Mouse (Mus musculus) frontal cortex, postnatal 10 days (tissue): ENCODE data around the gene Plxdc2.

Experiments used
- DNase-seq, 2 experiments: peaks; one replicate each; pipeline ENCODE4 v3.0.0; 2022; ENCODE audit warnings: low spot score in 2 of 2, mixed read lengths in 1 of 2

The Plxdc2 gene

DNA sequence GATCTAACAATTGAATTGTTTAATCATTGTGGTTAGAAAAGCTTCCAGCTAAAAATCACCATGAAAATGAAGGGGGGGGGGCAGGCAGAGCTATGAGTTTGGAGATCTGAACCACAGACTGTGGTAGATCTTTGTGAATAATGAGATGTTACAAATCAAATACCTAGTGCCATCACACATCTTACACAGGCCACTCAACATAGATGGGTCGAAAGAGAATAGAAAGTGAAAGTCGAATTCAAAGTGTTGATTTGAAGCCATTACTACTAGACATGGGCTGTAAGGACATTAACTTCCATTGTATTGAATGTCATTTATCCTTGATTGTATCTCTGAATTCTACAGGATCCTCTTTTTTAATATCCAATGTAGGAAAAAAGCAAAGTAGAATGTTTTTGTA is 212.2 kb downstream of the Plxdc2 start:
- no peak for DNase-seq

- no peak for DNase-seq
These were observed 215.2 kb downstream of the Plxdc2 start for GRCm38 (mm10) chr2:16571169-16571751.

- DNase-seq, result no peak
These were observed 220.5 kb downstream of the Plxdc2 start for GRCm38 (mm10) chr2:16576566-16576965.

DNA sequence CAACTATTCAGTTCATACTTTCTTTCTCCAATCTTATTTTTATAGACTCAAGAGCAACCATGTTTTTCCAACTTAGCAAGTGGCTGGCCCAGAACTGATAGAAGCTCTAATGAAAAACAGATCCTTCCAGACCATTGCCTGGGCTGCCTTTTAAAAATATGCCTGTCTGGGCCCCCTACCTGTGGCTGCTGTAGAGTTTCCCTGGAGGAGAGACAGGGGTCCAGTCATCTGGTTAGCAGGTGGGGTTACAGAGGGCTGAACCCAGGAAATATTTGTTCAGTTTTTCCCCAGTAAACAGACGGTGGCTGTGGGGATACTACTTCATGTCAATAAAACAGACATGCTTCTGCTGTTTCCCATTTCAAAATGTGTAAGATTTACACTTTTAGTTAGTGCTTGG is 222.0 kb downstream of the Plxdc2 start:
- no peak for DNase-seq

GRCm38 (mm10) chr2:16588546-16588945 is 232.4 kb downstream of the Plxdc2 start:
- no peak for DNase-seq

- DNase-seq, result no peak
These were observed 239.3 kb downstream of the Plxdc2 start for GRCm38 (mm10) chr2:16595451-16595850.

DNA sequence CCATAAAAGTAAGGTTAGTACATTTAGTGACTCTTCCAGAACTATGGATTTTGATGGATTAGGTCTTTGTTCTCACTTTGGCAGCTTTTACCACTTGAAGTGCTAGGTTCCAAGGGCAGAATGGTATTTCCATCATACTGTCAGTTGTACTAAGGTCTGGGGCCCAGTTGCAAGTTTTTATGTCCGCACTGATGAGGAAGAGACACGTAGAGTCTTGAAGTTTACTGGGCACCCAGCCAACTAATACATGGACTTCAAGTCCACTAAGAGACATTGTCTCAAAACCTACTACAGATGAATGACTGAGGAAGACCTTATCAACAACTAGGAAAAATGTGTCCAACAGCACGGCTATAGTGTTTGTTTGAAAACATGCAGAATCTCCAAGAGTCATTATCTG is 242.1 kb downstream of the Plxdc2 start:
- DNase-seq, result no peak

DNA sequence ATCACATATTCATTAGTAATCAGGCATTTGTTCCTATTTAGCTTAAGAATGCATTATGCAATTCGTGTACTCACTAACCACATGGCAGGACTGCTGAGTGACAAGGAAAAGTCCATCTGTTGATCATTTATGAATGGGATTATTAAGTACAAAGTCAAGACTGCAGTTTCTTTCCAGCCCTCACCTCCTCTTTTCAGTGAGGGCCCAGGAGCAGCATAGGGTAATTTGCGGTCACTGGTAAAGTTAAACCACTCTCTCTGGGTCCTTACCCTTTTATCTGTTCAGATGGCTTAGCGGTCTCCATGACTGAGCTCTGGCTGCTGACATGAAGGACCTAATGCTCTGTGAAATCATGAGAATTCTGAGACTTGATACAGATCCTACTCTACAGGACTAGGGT is 248.2 kb downstream of the Plxdc2 start:
- DNase-seq, result no peak

- no peak for DNase-seq
These were observed 251.9 kb downstream of the Plxdc2 start for GRCm38 (mm10) chr2:16607792-16608586.

DNA sequence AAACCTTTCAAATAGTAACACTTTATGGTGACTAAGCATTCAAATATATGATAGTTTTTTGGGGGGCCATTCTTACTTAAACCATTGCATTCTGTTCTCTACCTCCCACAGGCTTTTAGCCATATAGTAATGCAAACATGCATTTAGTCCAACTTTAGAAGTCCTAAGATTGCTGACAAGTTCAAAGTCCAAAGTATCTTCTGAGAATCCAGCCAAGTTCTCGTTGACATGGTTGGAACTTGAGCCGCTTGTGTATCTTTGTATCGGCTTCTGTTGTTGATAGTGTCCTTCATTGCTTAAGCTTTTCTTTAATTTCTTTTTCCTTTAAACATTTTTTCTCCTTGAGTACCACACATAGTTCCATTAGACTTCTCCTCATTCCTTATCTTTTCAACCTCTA is 286.0 kb downstream of the Plxdc2 start:
- DNase-seq, result no peak

DNA sequence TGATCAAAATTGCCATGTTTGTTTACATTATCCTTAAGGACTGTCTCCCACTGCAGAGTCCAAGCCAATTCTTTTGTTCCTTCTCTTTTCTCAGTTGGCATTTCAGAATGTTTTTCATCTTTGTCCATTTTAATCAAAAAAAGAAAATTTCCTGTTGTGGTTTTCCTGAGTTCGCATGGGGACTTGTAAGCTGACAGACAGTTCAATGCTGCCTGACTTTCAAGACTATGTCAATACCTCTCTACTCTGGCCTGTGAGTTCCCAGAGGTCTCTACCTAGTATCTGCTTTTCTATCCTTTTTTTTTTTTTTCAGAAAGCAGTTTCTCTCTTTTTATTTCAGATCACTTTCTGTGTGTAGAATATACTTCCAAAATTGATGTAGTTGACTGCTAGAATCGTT is 295.6 kb downstream of the Plxdc2 start:
- DNase-seq, result no peak

GRCm38 (mm10) chr2:16664516-16664915 is 308.4 kb downstream of the Plxdc2 start:
- no peak for DNase-seq

GRCm38 (mm10) chr2:16668391-16668790 is 312.3 kb downstream of the Plxdc2 start:
- DNase-seq, result no peak

DNA sequence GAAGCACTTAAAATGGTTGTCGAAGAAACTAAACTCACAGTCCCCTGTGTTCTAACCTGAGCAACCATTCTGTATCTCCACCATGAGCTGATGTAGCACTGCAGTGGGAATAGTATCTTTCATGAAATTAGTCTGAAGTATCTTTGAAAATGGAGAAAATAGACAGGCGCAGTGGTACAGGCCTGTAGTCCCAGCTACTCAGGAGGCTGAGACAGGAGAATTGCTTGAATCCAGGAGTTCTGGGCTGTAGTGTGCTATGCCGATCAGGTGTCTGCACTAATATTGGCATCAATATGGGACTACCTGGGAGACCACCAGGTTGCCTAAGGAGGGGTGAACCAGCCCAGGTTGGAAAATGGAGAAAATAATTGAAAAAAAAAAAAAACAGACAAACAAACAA is 326.8 kb downstream of the Plxdc2 start:
- no peak for DNase-seq

DNA sequence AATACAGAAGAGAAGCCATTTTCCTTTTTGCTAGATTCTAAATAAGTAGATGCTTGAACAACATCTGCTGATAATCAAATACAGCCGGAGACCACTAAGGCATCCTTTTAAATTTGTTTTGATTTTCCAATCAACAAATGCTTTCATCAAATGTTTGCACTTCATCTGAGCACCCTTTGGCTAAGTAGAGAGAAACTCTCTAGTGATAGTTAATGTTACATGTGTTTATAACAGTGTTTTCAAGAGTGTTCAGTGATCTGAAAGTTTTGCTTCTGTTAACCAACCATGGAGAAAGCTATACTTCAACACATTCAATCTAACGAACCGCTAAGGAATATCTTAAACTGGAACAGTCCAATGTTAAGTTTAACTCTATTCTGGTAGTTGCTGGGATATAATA is 327.6 kb downstream of the Plxdc2 start:
- DNase-seq, result no peak

GRCm38 (mm10) chr2:16684529-16684928 is 328.4 kb downstream of the Plxdc2 start:
- no peak for DNase-seq

- DNase-seq, result no peak
These were observed 340.3 kb downstream of the Plxdc2 start for GRCm38 (mm10) chr2:16696390-16696789.

DNA sequence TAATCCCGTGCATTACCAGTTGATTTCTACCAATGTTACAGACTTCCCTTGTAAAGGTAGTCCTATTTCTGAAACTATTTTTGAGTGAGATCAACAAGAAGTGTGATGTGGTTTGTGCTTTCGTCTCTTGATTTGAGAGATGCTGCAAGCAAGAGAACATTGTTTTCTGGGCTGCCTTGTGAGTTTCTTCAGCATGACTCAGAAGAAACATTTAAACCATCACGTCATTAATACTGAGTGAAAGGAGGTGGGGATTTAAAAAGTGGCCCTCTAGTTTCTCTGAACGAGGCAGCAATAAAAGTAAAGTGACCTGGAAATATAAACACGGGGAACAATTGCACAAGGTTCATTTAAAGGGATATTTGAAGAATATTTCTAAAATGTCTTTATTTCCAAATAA is 341.1 kb downstream of the Plxdc2 start:
- DNase-seq, result no peak

DNA sequence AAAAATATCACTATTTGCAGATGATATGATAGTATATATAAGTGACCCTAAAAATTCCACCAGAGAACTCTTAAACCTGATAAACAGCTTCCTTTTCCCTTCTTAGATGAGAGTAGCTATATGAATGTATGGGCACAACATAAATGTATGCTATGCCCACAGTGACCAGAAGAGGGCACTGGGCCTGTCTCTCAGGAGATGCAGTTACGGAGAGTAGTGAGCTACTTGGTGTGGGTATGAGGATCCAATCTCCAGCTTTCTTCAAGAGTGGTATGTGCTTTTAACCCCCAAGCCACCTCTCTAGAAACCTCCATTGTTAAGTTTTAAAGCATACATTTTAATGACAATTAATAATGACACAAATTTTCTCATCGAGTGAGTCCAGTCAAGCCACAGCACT is 350.1 kb downstream of the Plxdc2 start:
- DNase-seq, result no peak

DNA sequence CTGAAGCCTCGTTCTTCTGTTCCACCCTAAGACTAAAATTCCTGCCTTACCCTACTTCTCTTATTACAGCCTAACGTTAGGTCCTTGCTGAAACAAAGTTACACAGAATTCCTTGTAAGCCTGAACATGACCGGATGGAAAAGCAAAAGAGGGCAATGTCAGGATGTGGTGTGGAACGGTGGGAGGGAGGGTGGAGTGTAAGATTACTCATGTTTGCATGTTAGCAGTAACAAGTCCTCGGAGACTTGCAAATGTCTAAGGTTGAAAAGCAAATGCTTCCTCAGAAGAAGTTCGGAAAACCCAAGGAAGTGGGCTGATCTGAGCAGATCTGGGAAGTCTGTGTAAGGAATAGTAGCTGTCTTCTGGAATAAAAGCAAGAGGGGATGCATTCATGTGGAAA is 353.8 kb downstream of the Plxdc2 start:
- no peak for DNase-seq

DNA sequence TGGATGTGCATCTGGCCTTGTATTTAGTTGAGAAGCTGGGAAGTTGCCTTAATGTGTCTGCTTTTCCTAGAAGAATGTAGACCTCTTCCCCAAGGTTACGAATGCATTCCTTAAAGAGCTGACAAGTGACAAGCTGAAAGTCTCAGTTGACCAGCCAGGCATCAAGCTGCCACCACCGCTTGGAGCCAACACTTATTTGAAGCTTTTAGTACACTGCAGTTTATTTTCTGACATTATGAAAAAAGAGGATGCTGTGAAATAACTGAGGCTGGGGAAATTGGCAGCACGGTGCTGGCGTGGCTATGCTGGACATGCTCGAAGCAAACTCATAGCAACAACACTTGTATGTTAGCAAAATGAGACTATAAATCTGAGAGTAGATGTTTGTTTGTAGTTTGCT is 374.9 kb downstream of the Plxdc2 start:
- DNase-seq, result no peak

GRCm38 (mm10) chr2:16734381-16734780 is 378.3 kb downstream of the Plxdc2 start:
- no peak for DNase-seq

DNA sequence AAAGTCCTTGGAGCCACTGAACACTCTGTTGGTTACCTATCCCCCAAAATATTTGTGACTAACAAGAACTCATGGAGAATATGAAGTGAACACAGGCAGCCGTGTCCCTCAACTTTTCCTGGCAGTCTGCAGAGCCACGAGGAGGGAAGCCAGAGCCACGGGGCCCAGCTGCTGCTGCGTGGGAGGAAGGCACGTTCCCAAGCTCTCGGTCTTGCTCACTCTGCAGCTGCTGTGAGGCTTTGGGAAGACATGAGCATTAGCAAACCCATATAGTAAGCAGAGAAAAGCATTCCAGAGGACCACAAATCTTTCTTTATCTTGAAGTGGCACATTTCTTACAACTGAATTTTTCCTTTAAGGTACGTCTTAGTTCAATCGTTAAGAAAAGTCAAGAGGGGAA is 382.1 kb downstream of the Plxdc2 start:
- peak; percentile 49 to 62 for DNase-seq

- DNase-seq, result no peak
These were observed 385.7 kb downstream of the Plxdc2 start for GRCm38 (mm10) chr2:16741813-16742212.
